Mouse (Mus musculus): Measurements from ENCODE around the gene Tedc1. TPM values are rescaled to one million over a fixed set of nuclear protein-coding genes. Genes with fewer than 3 reads are reported as not detected.
A peak's percentile ranks its signal among the peaks of the same experiment; 100 is the strongest.

Gene Tedc1
- total and polyA plus RNA-seq, 2 experiments from 2014 or later = 4.3 to 8.8 TPM

- H3K9me3 ChIP-seq (ENCODE audit: low read length) = no peaks in the 10 kb centered on the region
- no peak for ATAC-seq (ENCODE audit: low FRiP score)
- peak overlapping the region; percentile 64 for H3K4me2 ChIP-seq (ENCODE audit: low read depth, low read length, poor library complexity, severe bottlenecking)
- H3K27me3 ChIP-seq (ENCODE audit: insufficient read depth, low read length) = 0 out of 2 replicates have a peak, but pooled peaks cover 6% of the 10 kb centered on the region
- 0 out of 2 replicates have a peak overlapping the region, but pooled peaks have one; percentile 58 for H3K9ac ChIP-seq (replicated peaks; ENCODE audit: low read length, poor library complexity, severe bottlenecking)
- H3K36me3 ChIP-seq (ENCODE audit: insufficient read depth, low read length) = no peaks in the 10 kb centered on the region
- 81% methylated on average over 6 of the region's 6 CpGs for WGBS
- H3K4me3 ChIP-seq (ENCODE audit: low read depth, low read length) = peak overlapping the region; percentile 33; the same call in 1 of the 2 replicates
- H3K4me1 ChIP-seq (ENCODE audit: insufficient read depth, low read length) = peaks cover 10% of the 10 kb centered on the region; the same call in 1 of the 2 replicates
- 0 out of 2 replicates have a peak overlapping the region, but pooled peaks have one; percentile 60 for H3K27ac ChIP-seq (ENCODE audit: low read depth, low read length)
- DNase-seq (ENCODE audit: low spot score) = no peak
- TF ChIP-seq CTCF (IDR thresholded peaks at IDR 0.05) = no peak
Measured at GRCm38 (mm10) chr12:113154747-113155075, 1.5 kb upstream of the Tedc1 start.

- ATAC-seq (ENCODE audit: low FRiP score) = peak; percentile 0; the same call in 1 of the 2 replicates
Measured at GRCm38 (mm10) chr12:113155076-113155771, 997 bp upstream of the Tedc1 start.

DNA sequence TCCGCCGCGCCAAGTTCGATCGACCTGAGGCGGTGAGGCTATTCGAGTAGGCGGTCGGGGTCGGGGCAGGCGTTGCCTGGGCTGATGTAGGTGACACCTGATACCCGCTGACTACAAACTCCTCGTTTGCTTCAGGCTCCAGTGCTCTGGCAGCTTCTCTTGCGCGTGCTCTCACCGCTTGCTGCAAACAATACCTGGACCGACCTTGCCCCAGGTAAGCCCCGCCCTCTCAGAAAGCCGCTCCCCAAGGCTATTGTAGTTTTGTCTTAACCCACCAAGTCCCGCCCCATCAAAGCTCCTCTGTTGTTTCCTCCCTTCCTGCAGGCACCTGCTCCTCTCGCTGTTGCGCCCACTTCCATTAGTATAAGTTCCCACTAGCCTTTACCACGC lies 314 bp downstream of the Tedc1 start:
- Histone ChIP-seq H3K9ac (replicated peaks; ENCODE audit: low read length, poor library complexity, severe bottlenecking) (peak overlapping the region; percentile 36), H3K9me3 (ENCODE audit: low read length) (no peaks in the 10 kb centered on the region), H3K36me3 (ENCODE audit: insufficient read depth, low read length) (no peaks in the 10 kb centered on the region), H3K4me3 (ENCODE audit: low read depth, low read length) (peak overlapping the region; percentile 50), H3K27me3 (ENCODE audit: insufficient read depth, low read length) (no peaks in the 10 kb centered on the region), H3K27ac (ENCODE audit: low read depth, low read length) (no peak overlapping the region), H3K4me2 (ENCODE audit: low read depth, low read length, poor library complexity, severe bottlenecking) (peak overlapping the region; percentile 83), H3K4me1 (ENCODE audit: insufficient read depth, low read length) (peaks cover 10% of the 10 kb centered on the region; the same call in 1 of the 2 replicates)
- no peak for DNase-seq (ENCODE audit: low spot score)
- 0 out of 2 replicates have a peak, but pooled peaks have one; percentile 0 for ATAC-seq (ENCODE audit: low FRiP score)
- under 1% methylated on average over 23 of the region's 23 CpGs for WGBS
- TF ChIP-seq CTCF (IDR thresholded peaks at IDR 0.05) = no peak

More at GRCm38 (mm10) chr12:113155076-113155771, 997 bp upstream of the Tedc1 start:
- Histone ChIP-seq H3K4me3 (ENCODE audit: low read depth, low read length) (peak overlapping the region; percentile 33), H3K27me3 (ENCODE audit: insufficient read depth, low read length) (0 out of 2 replicates have a peak, but pooled peaks cover 6% of the 10 kb centered on the region), H3K9me3 (ENCODE audit: low read length) (no peaks in the 10 kb centered on the region), H3K36me3 (ENCODE audit: insufficient read depth, low read length) (no peaks in the 10 kb centered on the region), H3K9ac (replicated peaks; ENCODE audit: low read length, poor library complexity, severe bottlenecking) (peak overlapping the region; percentile 58), H3K27ac (ENCODE audit: low read depth, low read length) (peak overlapping the region; percentile 60), H3K4me1 (ENCODE audit: insufficient read depth, low read length) (peaks cover 10% of the 10 kb centered on the region; the same call in 1 of the 2 replicates), H3K4me2 (ENCODE audit: low read depth, low read length, poor library complexity, severe bottlenecking) (peak overlapping the region; percentile 64)
- peak; percentile 39 for DNase-seq (ENCODE audit: low spot score)
- 5% methylated on average over 32 of the region's 32 CpGs for WGBS
- no peak for TF ChIP-seq CTCF (IDR thresholded peaks at IDR 0.05)

DNA sequence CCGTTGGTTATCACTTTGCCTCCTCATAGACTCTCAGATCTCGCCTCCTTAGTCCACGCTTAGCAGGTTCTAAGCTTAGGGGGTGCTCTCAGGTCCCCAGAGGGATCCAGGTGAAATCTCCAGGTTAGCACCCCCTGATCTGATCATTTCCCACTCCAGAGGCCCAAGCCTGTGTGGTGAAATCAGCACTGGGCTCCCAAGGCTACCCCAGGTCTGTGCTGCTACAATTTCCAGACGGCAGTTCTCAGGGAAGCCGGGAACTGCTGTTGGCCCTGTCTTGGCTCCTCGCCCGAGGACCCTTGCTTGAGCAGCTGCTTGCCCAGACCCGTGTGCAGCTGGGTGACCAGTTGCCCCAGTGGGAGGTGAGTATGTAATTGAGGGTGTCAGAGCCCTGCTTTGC lies 781 bp downstream of the Tedc1 start:
- peak overlapping the region; percentile 50 for H3K4me3 ChIP-seq (ENCODE audit: low read depth, low read length)
- peak overlapping the region; percentile 83 for H3K4me2 ChIP-seq (ENCODE audit: low read depth, low read length, poor library complexity, severe bottlenecking)
- H3K27me3 ChIP-seq (ENCODE audit: insufficient read depth, low read length) = no peaks in the 10 kb centered on the region
- 0 out of 2 replicates have a peak overlapping the region, but pooled peaks have one; percentile 36 for H3K9ac ChIP-seq (replicated peaks; ENCODE audit: low read length, poor library complexity, severe bottlenecking)
- H3K27ac ChIP-seq (ENCODE audit: low read depth, low read length) = no peak overlapping the region
- no peak for TF ChIP-seq CTCF (IDR thresholded peaks at IDR 0.05)
- ATAC-seq (ENCODE audit: low FRiP score) = no peak
- H3K9me3 ChIP-seq (ENCODE audit: low read length) = no peaks in the 10 kb centered on the region
- DNase-seq (ENCODE audit: low spot score) = no peak
- no peaks in the 10 kb centered on the region for H3K36me3 ChIP-seq (ENCODE audit: insufficient read depth, low read length)
- peaks cover 10% of the 10 kb centered on the region; the same call in 1 of the 2 replicates for H3K4me1 ChIP-seq (ENCODE audit: insufficient read depth, low read length)
- 31% methylated on average over 8 of the region's 8 CpGs for WGBS

DNA sequence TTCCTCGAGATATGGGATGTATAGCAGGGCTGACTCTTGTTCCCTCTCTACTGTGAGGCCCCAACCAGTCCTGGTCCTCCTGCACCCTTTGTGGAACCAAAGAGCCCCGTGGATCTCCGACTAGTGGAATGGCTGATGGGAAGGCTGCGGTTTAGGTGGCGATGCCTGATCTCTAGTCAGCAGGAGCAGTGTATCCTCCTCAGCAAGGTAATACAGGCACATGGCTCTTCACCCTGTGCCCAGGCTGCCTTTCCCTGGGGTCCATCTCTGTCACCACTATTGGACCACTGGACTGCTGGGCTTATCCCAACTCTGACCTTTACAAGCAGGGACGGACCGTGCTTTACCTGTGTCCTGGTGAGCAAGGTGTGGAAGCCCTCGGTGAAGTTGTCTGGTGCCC lies 1.3 kb downstream of the Tedc1 start:
- Histone ChIP-seq H3K4me3 (ENCODE audit: low read depth, low read length) (no peak overlapping the region), H3K27ac (ENCODE audit: low read depth, low read length) (no peak overlapping the region), H3K27me3 (ENCODE audit: insufficient read depth, low read length) (no peaks in the 10 kb centered on the region), H3K36me3 (ENCODE audit: insufficient read depth, low read length) (no peaks in the 10 kb centered on the region), H3K9me3 (ENCODE audit: low read length) (no peaks in the 10 kb centered on the region), H3K4me2 (ENCODE audit: low read depth, low read length, poor library complexity, severe bottlenecking) (0 out of 2 replicates have a peak overlapping the region, but pooled peaks have one; percentile 83), H3K9ac (replicated peaks; ENCODE audit: low read length, poor library complexity, severe bottlenecking) (no peak overlapping the region), H3K4me1 (ENCODE audit: insufficient read depth, low read length) (peaks cover 10% of the 10 kb centered on the region; the same call in 1 of the 2 replicates)
- 91% methylated on average over 8 of the region's 8 CpGs for WGBS
- ATAC-seq (ENCODE audit: low FRiP score) = no peak
- no peak for DNase-seq (ENCODE audit: low spot score)
- TF ChIP-seq CTCF (IDR thresholded peaks at IDR 0.05) = no peak

DNA sequence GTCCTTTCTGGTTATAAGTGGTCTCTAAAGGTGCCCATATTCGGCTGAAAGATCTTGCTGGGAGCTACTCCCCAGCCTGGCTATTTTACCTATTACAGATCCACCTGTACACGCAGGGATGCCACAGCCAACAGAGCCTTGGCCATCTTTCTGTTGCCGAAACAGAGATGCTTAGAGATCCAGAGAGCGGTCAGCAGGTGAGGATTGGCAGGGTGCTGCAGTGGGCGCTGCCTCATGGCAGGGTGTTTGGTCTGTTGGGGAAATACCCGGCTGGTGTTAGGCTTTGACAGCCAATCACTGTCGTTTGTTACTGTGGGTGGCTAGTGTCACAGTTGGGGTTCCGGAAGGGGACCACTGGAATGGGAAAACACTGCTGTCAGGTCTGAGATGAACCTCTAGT lies 1.8 kb downstream of the Tedc1 start:
- Histone ChIP-seq H3K4me3 (ENCODE audit: low read depth, low read length) (no peak overlapping the region), H3K27me3 (ENCODE audit: insufficient read depth, low read length) (no peaks in the 10 kb centered on the region), H3K4me2 (ENCODE audit: low read depth, low read length, poor library complexity, severe bottlenecking) (no peak overlapping the region), H3K9ac (replicated peaks; ENCODE audit: low read length, poor library complexity, severe bottlenecking) (no peak overlapping the region), H3K9me3 (ENCODE audit: low read length) (no peaks in the 10 kb centered on the region), H3K36me3 (ENCODE audit: insufficient read depth, low read length) (no peaks in the 10 kb centered on the region), H3K4me1 (ENCODE audit: insufficient read depth, low read length) (peaks cover 10% of the 10 kb centered on the region; the same call in 1 of the 2 replicates), H3K27ac (ENCODE audit: low read depth, low read length) (no peak overlapping the region)
- no peak for TF ChIP-seq CTCF (IDR thresholded peaks at IDR 0.05)
- ATAC-seq (ENCODE audit: low FRiP score) = no peak
- WGBS = 90% methylated on average over 8 of the region's 8 CpGs
- no peak for DNase-seq (ENCODE audit: low spot score)

All from midbrain, postnatal 0 days (tissue).